Mouse (Mus musculus) kidney, adult 2 months (tissue): ENCODE results near the gene Nemp1.

Experiments
- CTCF ChIP-seq: fragments of 200-500 bp; conservative IDR thresholded peaks from 2 replicates; pipeline ENCODE4 v1.5.1; 2011; ENCODE audit warnings: low read depth, mild to moderate bottlenecking, control low read depth, low read length, moderate library complexity, mixed read lengths; ENCODE audit not compliant: insufficient read depth, insufficient read length
- POLR2A ChIP-seq: fragments of 200-500 bp; IDR thresholded peaks from one replicate; pipeline ENCODE4 v1.6.1; 2011; ENCODE audit warnings: low read depth, low read length, control low read depth

DNA sequence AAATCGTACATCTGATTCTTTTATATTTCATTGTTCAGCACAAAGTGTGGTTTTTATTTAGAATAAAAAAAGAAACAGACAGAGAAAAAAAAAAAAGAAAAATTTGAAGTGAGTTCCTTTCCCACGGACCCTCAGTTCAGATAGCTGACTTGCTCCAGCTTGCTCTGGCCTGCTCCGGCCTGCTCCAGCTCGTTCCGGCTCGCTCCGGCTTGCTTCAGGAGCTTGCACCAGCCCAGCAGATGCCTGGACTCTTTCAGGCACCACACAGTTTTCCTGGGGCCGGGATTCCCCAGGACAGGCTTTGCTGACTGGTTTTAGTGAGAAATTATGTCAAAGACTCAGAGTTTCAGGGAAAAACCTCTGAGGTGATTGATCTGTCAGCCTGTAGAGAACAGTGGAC, 80.6 kb downstream of the Nemp1 start:
- TF ChIP-seq CTCF = no peak
- no peak for TF ChIP-seq POLR2A
